Mouse (Mus musculus) ZHBTc4 (cell line): ENCODE measurements around the gene Tedc2.

Experiments
- DNase-seq: peaks from one replicate; pipeline ENCODE4 v3.0.0-alpha.2; 2011; ENCODE audit warnings: low read depth, low spot score

Gene Tedc2

DNA sequence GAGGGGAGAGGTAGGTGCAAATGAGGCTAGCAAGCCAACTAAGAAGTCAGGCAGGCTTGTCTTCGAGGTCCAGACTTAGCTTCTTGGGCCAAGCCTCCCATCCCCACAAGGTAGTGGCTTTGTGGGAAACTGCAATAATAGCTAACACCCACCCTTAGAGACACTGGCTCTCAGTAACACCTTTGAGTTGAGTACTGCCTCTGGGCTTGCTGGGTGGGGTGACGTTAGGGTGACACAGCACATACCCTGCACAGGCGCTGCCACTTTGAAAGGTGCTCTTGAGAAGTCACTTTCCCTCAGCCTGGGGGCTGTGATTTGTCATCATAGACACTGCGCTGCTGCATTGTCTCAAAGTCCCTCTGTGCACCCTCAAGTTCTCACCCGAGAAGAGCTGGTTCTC is 26.9 kb downstream of the Tedc2 start:
- peak; percentile 51 for DNase-seq

DNA sequence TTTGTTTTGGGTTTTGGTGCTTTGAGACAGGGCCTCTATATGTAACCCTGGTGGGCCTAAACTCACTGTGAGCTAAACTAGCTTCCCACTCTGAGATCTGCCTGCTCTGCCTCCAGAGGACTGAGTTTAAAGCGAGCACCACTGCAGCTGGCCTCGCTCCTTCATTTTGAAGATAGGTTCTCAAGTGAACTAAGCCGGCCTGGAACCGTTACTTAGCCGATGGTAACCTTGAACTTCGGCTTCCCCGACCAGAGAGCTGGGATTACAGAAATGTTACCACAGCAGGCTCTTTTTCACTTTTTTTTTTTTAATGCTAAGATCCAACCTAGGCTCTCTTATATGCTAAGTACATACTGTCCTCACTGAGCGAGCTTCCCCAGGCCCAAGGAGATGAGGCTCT is 27.4 kb downstream of the Tedc2 start:
- DNase-seq = peak; percentile 30

DNA sequence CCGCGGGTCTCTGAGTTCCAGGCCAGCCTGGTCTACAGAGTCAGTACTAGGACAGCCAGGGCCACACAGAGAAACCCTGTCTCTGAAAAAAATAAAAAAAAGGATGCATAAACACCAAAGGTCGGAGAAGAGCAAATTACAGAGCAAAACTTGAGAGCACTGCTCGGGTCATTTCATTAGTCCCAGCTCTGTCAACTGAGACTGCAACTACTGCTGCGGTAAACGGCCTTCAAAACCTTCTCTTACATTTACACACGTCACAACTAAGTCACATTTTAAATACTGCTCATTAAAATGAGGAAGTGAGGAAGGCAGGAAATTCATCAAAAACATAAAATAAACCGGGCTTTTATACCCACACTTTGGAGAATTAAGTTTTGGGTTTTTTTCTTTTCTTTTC is 27.8 kb downstream of the Tedc2 start:
- no peak for DNase-seq

DNA sequence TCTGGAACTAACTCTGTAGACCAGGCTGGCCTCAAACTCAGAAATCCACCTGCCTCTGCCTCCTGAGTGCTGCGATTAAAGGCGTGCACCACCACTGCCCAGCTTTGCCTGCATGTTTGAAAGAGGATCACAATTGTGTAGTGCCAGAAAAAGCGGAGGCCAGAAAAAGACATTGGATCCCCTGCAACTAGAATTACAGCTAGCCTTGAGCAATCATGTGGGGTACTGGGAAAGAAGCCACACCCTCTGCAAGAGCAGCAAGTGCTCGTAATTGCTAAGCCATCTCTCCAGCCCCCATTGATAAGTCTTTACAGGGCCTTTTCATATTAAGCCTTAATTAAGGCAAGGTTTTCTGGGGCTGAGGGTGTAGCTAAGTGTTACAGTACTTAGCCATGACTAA is 29.2 kb downstream of the Tedc2 start:
- DNase-seq = no peak

DNA sequence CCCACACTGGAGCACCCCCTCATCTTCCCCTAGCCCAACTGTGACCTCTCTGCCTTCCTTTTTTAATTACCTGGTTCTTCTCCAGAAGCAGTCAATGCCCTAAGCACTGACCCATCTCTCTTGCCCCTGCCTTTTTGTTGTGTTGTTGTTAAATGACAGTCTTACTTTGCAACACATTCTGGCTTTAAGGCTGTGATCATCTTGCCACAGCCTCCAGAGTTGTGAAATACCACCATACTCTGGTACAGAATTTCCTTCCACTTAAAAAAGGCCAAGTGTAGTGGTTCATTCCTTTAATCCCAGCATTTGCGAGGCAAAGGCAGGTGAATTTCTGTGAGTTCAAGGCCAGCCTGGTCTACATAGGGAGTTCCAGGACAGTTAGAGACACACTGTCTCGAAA is 29.7 kb downstream of the Tedc2 start:
- DNase-seq = no peak

DNA sequence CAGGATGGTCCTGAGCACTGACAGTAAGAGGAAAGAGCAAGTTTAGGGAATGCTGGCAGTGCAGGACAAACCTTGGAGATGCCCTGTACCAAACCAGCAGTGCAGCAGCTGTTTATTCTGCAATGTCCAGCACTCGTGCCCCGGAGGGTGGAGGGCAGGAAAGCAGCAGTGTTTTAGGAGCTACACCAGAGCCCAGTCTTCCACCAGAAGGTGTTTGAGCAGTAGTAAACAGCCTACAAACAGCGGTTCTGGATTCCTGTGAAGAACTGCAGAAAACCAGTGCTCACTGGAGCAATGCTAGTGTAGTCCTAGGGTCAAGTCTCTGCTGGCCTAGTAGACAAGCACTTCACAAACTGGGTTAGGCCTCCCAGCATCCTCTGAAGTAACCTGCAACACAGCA is 46.4 kb downstream of the Tedc2 start:
- DNase-seq = no peak

DNA sequence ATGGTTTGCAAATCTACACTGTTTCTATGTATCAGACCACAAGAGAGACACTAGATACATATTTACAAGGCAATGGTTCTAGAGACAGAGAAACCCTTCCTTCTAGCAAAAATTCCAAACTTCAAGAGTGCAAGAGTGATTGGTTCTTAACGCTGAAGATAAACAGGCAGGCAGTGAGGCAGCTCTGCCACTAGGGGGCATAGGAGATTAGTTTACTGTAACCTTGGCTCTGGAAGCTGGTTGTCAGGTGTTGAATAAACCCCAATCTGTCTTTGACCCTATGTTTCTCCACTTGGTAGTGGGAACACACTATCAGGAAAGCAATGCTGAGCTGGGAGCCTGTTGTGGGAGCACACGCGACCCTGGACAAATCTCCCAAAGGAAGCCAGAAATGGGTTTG is 47.2 kb downstream of the Tedc2 start:
- peak; percentile 87 for DNase-seq

DNA sequence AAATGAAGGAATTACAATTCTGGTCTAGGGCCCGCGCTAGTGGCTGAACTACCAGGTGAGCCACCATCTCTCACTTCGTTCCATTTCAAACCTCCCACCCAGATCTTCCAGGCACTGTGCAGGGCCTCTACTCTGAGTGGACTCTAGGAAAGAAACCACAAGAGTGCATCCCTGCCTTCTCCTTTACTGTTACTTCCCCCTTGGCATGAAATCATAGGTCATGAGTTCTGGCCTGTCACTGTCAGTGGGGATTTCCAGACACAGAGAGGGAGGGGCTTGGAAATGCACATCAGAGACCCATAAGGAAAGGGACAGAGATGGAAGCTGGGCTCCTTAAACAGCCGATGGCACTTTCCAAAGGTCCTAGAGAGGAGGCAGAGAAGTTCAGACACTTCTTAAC is 48.9 kb downstream of the Tedc2 start:
- no peak for DNase-seq

DNA sequence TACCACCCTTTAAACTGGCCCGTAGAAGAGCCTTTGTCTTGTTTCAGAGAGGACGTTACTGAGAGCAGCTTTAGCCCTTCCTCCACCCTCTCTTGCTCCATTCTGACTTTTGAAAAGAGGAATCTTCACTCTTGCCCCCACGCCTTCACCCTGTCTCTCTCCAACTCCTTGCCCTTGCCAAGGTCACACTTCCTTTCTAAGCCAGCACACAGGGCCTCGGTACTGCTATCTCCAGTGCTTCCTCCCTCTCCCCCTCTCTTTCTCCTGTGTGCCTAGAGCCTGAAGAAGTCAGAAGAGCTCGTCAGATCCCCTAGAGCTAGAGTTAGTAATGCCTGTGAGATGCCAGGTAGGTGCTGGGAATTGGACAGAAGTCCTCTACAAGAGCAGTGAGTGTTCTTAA is 49.9 kb downstream of the Tedc2 start:
- peak; percentile 66 for DNase-seq

DNA sequence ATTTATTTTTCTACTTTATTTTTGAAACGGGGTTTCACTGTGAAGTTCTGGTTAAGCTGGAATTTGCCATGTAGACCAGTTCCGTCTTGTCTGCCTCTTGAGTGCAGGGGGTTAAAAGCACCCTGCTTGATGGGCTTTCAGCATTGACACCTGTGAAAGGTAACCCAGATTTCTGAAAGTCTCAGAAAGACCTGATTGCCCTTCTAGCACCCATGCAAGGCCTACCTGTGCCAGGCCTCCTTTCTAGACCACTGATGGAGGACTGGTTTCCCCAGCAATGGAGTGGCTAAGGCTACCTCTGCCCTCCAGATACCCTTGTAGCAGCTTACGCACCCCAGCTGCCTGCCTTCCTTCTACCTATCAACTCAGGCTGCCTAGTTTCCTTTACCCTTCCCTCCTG is 50.5 kb downstream of the Tedc2 start:
- DNase-seq = no peak

DNA sequence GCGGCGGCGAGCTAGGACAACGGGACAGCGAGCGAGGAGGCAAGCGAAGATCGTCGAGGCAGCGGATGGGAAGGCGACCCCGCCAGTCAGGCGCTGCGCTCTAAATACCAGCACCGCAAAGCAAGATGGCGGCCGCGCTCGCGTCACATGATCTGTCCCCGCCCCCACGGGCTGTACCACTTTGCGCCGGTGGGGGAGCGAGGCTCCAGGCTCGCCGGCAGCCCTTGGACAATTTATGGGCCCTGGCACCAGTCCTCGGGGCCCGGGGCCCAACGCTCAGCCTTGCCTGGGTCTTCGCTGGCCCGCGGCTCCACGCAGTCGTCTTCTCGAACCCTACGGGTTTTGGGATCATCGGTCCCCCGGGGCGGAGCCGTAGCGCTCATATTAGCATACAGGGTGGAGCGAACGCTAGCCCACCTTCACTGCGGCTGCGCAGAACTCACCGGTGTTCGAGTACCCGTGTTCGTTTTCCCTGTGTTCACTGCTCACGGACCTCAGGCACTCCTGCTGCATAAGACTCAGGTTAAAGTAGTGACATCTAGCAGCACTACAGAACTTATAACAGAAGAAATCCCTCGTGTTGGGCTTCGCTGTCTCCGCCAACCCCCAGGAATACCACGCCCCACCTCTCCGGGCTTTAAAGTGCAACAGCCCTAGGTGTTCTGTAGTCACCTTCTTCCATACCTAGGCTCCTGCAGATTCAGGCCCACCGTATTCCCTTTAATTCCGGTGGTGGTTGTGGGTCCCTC is 51.2 kb downstream of the Tedc2 start, which contains the start of gene Atp6v0c:
Atp6v0c (minus strand) TSS at position 386 of the 749 bp plus-strand sequence.
- peak; percentile 97 for DNase-seq

DNA sequence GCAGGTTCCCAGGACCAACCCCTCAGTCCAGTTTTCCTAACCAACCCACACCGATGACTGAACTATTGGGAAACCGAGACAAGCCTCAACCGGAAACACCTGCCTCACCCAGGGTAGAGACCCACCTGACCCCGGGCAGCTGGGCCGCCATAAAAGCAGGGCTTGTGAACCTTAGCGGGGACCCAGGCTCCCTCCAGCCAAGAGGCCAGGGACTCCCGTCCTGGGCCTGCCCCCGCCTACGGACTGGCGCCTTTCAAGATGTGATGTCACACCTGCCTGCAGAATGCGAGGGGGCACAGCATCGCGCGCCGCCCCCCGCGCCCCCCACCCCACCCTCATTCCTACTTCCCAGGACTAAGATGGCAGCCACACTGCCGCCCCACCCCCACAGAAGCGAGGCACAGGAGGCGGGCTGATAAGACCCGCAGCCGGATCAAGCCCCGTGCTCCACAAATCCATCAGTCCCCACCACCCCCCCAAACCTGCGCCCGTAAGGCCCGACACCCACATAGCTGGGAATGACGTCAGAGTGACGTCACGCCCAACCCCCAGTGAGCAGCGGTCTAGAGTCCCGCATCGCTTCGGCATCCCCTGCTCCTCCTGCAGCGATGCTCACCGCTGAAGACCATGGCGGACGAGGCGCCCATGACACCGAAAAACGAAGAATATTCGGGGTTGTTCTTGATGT is 51.9 kb downstream of the Tedc2 start:
- DNase-seq = peak; percentile 84

DNA sequence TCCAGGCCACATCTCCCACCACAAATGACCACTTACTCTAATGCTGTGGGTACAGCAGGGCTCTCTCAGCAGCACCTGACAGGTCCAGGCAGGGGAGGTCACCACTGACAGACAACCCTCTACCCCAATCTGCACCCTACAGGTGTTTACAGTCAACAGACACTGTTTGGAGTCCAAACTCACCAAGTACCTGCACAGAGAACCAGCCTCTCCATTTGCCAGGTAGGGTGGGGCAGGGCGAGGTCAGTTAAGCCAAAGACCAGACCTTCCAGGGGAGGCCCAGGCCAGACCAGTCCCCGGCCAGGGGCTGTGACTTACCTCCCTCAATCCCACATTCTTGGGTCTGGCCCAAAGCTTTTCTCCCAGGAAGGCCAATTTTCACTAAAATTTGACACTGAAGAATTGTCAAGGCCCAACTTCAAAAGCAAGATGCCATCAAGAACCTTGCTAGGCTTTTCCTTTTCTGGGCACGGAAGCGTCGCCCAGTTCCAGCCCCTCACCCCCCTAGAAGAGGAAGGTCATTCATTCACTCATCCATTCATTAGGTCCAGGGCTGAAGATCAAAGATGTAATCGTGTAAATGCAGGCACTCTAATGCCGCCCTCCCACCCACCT is 52.7 kb downstream of the Tedc2 start:
- no peak for DNase-seq

DNA sequence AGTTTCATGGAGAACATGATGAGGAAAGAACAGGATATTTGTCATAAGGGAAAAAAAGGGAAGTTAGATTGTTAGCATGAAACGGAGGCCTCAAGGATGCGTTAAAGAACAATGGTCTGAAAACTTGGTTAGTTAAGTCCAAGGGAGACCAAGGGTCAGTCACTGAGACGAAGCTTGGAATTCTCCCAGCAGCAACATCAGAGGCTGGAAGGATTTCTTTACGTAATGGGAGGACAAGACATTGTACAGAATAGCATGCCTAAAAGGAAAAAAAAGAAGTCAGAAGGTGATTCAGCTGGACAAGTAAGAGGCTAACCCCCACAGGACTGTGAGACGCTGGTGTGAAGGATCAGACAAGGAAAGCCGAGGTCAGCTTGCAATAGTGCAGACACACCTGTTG is 53.5 kb downstream of the Tedc2 start:
- DNase-seq = no peak
